Mouse (Mus musculus) spleen, postnatal 14 days (tissue): Measurements from ENCODE around the gene Nxpe3.
A peak's percentile ranks its signal among the peaks of the same experiment; 100 is the strongest.

ENCODE experiments used
- DNase-seq, 2 experiments: peaks; one replicate each; pipeline ENCODE4 v3.0.0; 2021 to 2022; ENCODE audit warnings: low spot score in 2 of 2

Nxpe3 gene

GRCm38 (mm10) chr16:55894893-55895650, at the start of gene Nxpe3:
Nxpe3 (minus strand) TSS chr16:55895285.
- peak; percentile 73 to 81 for DNase-seq

- DNase-seq, result no peak
Measured at GRCm38 (mm10) chr16:55940781-55941180, 45.7 kb upstream of the Nxpe3 start.

DNA sequence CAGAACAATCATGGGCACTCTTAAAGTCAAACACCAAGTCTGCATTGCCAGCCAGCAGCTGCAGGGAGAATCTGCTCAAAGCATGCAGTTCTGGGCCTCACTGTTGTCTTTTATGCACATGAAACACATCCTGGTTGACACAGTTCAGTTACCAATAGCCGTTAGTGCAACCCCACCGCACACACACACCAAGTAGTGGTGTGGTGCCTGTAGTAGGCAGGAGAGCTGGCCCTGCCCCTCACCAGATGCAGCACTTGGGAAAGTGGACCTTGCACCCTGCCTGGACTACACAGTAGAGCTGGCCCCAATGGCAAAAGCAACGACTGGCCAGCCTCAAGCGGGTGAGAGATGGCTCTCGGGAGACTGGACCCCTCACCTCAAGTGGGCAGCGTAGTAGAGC, 44.6 kb upstream of the Nxpe3 start:
- DNase-seq, result no peak

DNA sequence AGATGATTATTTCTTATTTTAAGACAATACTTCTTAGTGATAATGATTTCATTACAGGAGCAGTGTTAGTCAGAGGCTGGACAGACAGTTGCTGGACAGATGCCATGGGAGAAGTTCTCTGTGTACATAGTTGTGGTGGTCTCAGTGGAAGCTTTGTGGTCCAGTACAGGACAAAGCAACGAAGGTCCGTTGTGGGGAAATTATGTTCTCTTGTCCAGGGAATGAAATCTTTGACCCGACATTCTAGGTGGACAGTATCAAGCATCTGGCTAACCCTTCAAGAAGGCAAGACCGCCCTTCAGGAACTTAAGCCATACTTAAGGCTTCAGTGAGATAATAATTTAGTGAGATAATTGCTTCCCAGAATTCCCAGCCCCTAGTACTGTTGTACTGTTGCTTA, 43.7 kb upstream of the Nxpe3 start:
- no peak for DNase-seq

DNA sequence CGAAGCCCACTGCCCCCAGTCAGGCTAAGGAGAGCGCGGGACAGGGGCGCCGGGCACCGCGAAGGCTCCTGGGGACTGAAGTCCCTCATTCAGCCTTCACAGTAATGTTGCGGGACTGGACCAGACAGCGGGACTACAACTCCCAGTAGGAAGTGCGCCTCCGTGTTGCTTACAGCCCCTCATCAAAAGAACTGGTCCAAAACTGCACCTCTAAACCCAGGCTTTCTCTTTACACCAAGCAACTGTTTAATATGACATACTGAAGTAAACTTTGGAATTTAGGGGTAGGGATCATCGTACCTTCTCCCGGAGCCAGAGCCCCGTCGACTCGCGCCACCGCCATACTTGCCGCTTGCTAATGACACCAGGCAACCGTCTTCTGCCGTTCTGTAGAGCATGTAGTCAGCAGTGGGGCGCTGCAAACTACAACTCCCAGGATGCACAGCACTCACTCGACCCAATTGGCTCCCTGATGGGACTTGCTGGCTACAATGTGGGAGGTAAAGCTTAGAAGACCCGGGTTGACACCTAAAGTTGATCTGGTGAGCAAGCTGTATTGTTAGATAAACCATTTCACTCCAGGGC, 39.5 kb upstream of the Nxpe3 start, which contains the start of gene Cep97:
Cep97 (minus strand) TSS at position 403 of the 585 bp plus-strand sequence.
- peak; percentile 73 to 86 for DNase-seq

GRCm38 (mm10) chr16:55933681-55934343, 38.7 kb upstream of the Nxpe3 start:
- DNase-seq, result peak; percentile 30 to 37

GRCm38 (mm10) chr16:55924010-55924409, 28.9 kb upstream of the Nxpe3 start:
- DNase-seq, result no peak

GRCm38 (mm10) chr16:55922079-55922478, 27.0 kb upstream of the Nxpe3 start:
- DNase-seq, result no peak

- DNase-seq, result no peak
Measured at GRCm38 (mm10) chr16:55914716-55915115, 19.6 kb upstream of the Nxpe3 start.

DNA sequence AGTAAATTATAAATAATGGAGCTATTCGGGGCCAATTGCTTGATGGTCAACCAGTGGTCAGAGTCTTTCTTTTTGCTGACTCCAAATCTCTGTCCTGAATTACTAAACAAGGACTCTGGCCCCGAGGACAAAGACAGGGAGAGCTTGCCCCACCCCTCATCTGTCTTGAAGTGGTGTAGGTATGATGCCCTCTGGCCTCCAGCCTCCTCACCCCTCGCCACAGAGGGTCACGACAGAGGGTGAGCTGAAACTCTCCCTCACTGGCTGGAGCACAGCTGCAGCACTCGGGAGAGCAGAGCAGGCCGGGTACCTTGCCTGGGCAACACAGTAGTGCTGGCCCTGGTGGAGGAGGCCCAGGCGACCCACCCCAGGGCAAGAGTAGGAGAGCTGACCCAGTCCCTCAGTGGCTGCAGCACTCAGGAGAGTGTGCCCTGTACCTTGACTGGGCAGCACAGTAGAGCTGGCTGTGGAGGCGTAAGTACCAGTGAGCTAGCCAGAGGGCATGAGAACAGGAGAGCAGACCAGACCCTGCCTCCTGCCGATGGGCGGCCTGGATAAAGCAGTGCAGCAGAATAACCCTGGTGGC, 15.2 kb upstream of the Nxpe3 start:
- no peak for DNase-seq

DNA sequence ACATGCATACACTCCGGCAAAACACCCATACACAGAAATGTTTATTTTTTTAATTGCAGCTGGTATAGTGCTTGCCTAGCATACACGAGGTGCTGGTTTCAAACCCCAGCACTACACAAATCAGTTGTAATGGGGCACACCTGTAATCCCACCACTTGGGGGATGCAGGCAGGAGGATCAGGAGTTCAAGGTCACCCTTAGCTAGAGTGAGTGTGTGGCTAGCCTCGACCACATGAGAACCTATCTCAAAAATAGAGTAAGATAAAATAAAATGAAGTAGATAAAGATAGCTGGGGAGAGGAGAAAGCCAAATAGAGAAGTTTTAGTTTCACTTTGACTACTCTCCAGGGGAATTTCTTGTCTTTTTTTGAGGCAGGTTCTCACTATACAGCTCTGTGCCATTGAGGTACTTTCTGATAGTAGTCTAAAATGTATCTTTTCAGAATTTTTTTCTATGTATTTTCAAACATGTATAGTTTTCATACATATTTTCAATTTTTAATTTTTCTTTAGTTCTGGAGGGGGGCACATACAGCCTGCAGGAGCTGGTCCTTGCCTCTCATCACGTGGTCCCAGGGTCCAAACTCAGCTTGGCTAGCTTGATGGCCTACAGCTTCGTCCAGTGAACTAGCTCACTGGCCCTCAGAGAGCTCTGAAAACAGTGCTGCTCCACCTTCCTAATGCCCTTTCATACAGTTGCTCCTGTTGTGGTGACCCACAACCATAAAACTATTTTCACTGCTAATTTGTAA, 12.0 kb upstream of the Nxpe3 start:
- no peak for DNase-seq

GRCm38 (mm10) chr16:55905370-55905769, 10.3 kb upstream of the Nxpe3 start:
- no peak for DNase-seq

GRCm38 (mm10) chr16:55901839-55902756, 7.0 kb upstream of the Nxpe3 start:
- DNase-seq, result no peak

DNA sequence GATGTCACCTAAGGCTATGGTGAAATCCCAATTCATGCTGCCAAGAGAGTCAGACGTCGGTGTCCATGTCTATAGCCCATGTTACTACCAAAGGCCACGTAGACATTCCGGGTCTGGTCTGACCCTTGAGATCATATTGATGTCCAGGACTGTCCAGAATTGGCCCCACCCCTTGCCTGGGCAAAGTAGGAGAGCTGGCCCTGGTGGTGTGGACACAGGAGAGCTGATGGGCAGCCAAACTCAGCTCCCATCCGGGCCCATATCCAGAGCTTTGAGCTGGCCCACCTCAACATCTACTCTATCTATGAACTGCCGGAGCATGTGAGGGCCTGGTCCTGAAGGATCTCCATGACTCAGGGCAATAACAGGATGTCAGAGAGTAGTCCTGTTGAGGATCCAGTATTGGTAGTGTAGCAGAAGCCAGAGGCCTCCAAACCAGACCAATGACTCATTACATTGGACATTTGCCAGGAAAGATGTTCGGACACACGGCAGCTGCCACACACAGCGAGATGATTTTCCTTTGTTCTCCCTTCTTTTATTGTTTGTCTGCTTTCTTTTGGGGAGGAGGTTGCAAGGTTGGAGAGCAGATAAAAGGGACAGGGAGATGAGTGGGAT, 3.4 kb upstream of the Nxpe3 start:
- DNase-seq, result no peak

DNA sequence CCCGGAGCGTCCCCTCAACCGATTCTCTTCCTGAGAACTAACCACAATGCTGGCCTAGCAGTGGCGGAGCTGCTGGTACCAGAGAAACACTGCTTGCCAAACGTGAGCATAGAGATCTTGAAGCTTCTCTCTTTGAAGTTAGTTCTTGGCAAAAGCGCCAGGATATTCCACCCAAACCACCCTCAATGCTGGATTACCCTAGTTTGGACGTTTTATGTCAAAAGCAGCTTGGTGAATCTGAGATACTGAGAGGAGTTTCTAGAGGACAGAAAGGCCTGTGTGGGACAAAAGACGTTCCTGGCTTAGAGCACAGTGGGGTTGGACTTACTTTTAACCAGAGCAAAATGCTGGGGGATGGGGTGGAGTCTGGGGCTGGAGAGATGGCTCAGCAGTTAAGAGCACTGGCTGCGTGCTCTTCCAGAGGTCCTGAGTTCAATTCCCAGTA, 588 bp upstream of the Nxpe3 start:
- no peak for DNase-seq

DNA sequence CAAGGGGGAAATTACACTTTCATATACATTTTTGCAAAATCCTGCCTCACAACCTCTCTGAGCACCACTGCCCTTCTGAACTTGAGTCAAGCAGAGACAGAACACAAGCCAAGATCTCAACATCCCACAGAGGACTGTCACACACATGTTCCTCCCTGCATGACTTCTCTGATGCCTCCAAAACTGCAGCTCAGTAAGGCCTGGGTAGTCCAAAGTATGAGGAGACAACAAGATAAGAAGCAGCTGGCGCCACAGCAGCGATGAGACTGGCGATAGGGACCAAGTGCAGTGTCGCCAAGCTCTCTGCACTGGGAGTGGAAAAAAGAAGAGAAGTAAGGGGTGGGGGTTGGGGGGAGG, 571 bp downstream of the Nxpe3 start:
- no peak for DNase-seq

GRCm38 (mm10) chr16:55893410-55894107, 1.5 kb downstream of the Nxpe3 start:
- no peak for DNase-seq

DNA sequence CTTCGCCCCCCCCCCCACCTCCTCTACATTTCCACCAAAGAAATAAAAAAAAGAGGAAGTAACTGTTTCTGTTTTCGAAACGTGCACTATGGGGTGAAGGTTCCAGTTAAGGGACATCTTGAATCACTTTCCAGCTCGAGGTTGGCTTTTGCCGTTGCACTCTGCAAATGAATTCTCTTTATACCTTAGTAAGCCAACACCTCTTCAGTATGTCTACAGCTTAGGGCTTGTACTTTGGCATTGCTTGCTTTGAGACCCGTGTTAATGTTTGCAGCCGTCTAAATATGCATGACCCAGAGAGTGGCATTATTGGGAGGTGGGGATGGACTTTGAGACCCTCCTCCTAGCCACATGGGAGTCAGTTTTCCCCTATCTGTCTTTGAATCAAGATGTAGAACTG, 2.6 kb downstream of the Nxpe3 start:
- no peak for DNase-seq

DNA sequence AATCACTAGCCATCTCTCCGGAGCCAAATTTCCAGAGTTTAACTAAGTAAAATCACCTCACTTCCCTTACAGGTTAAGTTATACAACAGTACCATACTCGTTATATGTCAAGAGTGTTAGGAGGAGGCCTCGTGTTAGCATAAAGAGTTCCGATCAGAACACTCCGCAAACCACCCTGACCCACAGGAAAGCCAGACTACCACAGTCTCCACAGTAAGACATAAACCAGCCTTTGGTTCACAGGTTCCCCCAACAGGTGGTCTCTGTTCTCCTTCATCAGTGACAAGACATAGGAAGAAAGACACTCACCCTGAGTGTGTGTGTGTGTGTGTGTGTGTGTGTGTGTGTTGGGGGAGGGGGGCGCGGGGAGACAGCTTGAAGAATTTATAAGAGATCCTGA, 3.7 kb downstream of the Nxpe3 start:
- DNase-seq, result no peak
